Mouse (Mus musculus): Measurements from ENCODE around the gene Sptbn4. TPM values are rescaled to one million over a fixed set of nuclear protein-coding genes. Genes with fewer than 3 reads are reported as not detected.

Gene Sptbn4
- polyA plus RNA-seq, 1 experiment from 2014 or later = 0.44 TPM

DNA sequence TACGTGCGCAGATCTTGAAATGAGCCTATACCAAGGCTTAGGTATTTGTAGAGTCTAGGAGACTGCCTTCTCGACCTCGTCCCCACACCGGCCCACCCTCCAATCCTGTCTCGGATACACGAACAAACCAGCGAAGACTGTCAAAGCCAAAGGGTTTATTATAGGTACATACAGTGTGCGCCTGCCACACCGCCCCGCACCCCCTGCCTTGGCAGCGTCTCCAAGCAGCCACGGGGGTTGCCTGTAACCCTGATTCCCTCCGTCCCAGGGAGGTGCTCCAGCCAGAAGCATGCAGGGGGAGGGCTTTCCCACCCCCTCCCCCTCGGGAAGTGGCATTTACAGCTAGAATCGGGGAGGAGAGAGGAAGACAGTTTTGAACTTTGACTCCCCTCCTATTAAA, 91.2 kb downstream of the Sptbn4 start:
- no peaks in the 10 kb centered on the region for H3K27me3 ChIP-seq (replicated peaks; ENCODE audit: control insufficient read depth, insufficient read depth, low read length)
- peak overlapping the region; percentile 89 for H3K27ac ChIP-seq (ENCODE audit: low read length)
- H3K9me3 ChIP-seq (ENCODE audit: control insufficient read depth, low read length) = no peaks in the 10 kb centered on the region
- peak overlapping the region; percentile 66 for H3K9ac ChIP-seq (ENCODE audit: low read depth, low read length)
- ATAC-seq = peak; percentile 54
- peak overlapping the region; percentile 81 for H3K4me2 ChIP-seq (ENCODE audit: low read depth, low read length)
- H3K4me1 ChIP-seq (ENCODE audit: control insufficient read depth, insufficient read depth, low read length) = peaks cover 28% of the 10 kb centered on the region
- WGBS = 1% methylated on average over 16 of the region's 16 CpGs
- H3K4me3 ChIP-seq (ENCODE audit: low read length) = peak overlapping the region; percentile 74
- peaks cover 8% of the 10 kb centered on the region; the same call in 1 of the 2 replicates for H3K36me3 ChIP-seq (ENCODE audit: control insufficient read depth, insufficient read depth, low read length)

DNA sequence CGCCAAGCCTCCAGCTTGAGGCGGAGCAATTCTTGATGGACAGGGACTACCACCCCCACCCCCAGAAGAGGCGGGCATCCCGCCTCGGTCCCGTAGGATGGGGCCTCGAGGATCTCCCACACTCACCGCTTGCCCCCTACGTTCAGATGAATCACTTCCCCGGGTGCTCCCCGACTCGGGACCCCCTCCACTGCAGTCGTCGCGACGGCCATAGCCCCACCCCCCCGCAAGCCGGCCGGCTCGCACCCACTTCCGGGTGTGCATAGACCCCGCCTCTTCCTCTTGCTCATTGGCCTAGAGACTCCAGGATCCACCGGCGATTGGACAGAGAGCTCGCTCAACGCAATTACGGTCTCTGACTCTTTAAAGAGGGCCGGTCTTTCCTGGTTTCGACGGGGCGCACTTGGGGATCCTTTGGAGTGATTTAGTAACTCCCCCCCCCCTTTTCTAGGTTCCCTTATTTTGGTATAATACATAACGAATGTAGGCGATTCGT, 91.7 kb downstream of the Sptbn4 start, which contains the start of gene Shkbp1:
TSS of gene Shkbp1 (minus strand) at position 275 of the 496 bp plus-strand sequence.
- Histone ChIP-seq H3K9me3 (ENCODE audit: control insufficient read depth, low read length) (no peaks in the 10 kb centered on the region), H3K27ac (ENCODE audit: low read length) (peak within 1 kb of the TSS; percentile 89), H3K4me2 (ENCODE audit: low read depth, low read length) (peak within 1 kb of the TSS; percentile 87), H3K9ac (ENCODE audit: low read depth, low read length) (peak within 1 kb of the TSS; percentile 72), H3K36me3 (ENCODE audit: control insufficient read depth, insufficient read depth, low read length) (peaks cover 8% of the 10 kb centered on the region; the same call in 1 of the 2 replicates), H3K27me3 (replicated peaks; ENCODE audit: control insufficient read depth, insufficient read depth, low read length) (no peaks in the 10 kb centered on the region), H3K4me1 (ENCODE audit: control insufficient read depth, insufficient read depth, low read length) (peaks cover 24% of the 10 kb centered on the region), H3K4me3 (ENCODE audit: low read length) (peak within 1 kb of the TSS; percentile 74)
- WGBS = under 1% methylated on average over 34 of the region's 34 CpGs
- ATAC-seq = peak; percentile 93

DNA sequence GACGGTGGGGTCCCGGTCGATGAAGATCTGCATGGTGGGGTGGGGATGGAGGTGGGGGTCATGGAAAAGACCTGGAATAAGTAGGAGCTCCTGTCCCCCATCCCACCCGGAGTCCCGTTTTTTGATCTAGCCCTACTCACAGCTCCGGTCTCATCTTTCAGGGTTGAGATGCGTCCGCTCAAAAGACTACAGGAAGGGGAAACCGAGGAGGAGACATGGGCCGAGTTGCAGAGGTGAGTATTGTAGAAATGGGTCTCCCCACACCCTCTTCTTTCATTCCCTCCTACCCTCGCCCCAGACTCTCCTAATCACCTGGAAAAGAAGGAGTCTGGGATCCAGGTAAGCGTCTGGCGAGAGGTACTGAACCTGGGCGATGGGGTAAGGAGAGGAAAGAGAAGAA, 92.2 kb downstream of the Sptbn4 start:
- Histone ChIP-seq H3K4me1 (ENCODE audit: control insufficient read depth, insufficient read depth, low read length) (peaks cover 24% of the 10 kb centered on the region), H3K4me3 (ENCODE audit: low read length) (peak overlapping the region; percentile 74), H3K4me2 (ENCODE audit: low read depth, low read length) (peak overlapping the region; percentile 87), H3K27ac (ENCODE audit: low read length) (no peak overlapping the region), H3K27me3 (replicated peaks; ENCODE audit: control insufficient read depth, insufficient read depth, low read length) (no peaks in the 10 kb centered on the region), H3K9me3 (ENCODE audit: control insufficient read depth, low read length) (no peaks in the 10 kb centered on the region), H3K36me3 (ENCODE audit: control insufficient read depth, insufficient read depth, low read length) (peaks cover 8% of the 10 kb centered on the region; the same call in 1 of the 2 replicates), H3K9ac (ENCODE audit: low read depth, low read length) (peak overlapping the region; percentile 72)
- WGBS = 6% methylated on average over 14 of the region's 14 CpGs
- ATAC-seq = no peak

DNA sequence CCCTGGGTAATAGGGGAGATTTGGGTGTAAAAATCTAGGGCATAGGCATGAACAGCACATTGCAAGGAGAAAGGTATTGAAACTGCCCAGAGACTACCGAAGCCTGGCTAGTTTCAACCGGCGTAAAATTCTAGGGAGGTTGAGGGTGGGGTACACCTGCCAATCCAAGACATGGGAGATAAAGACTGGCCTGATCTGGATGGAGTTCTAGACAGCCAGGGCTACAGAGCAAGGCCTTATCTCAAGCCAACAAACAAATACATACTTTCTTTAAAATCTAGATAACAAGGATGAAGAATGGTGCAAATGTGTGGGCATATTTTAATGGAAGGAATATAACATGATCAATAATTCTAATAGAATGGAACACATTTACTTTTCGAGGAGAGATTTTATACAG, 92.7 kb downstream of the Sptbn4 start:
- no peak overlapping the region for H3K27ac ChIP-seq (ENCODE audit: low read length)
- H3K36me3 ChIP-seq (ENCODE audit: control insufficient read depth, insufficient read depth, low read length) = peaks cover 8% of the 10 kb centered on the region; the same call in 1 of the 2 replicates
- WGBS = 56% methylated on average over 4 of the region's 4 CpGs
- peak overlapping the region; percentile 72; the same call in 1 of the 2 replicates for H3K9ac ChIP-seq (ENCODE audit: low read depth, low read length)
- peak overlapping the region; percentile 87 for H3K4me2 ChIP-seq (ENCODE audit: low read depth, low read length)
- H3K9me3 ChIP-seq (ENCODE audit: control insufficient read depth, low read length) = no peaks in the 10 kb centered on the region
- peak overlapping the region; percentile 74 for H3K4me3 ChIP-seq (ENCODE audit: low read length)
- H3K27me3 ChIP-seq (replicated peaks; ENCODE audit: control insufficient read depth, insufficient read depth, low read length) = no peaks in the 10 kb centered on the region
- ATAC-seq = no peak
- H3K4me1 ChIP-seq (ENCODE audit: control insufficient read depth, insufficient read depth, low read length) = peaks cover 24% of the 10 kb centered on the region

DNA sequence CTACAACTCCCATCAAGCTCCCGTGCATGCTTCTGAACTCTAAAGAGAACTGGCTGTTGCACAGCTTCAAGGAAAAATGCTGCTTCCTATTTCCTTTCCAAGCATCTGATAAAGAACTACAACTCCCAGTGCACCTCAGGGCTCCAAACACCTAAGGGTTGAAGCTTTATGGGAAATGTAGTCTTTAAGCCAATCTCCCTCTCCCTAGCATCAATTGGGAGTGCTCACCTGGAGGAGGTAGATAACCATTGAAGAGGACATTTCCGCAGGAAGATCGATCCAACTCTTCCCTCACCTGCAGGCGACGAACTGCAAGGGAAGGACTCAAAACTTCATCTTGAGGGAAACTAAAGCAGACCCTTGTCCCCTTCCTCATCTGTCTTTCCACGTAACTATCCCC, 93.3 kb downstream of the Sptbn4 start:
- Histone ChIP-seq H3K9ac (ENCODE audit: low read depth, low read length) (no peak overlapping the region), H3K4me1 (ENCODE audit: control insufficient read depth, insufficient read depth, low read length) (peaks cover 24% of the 10 kb centered on the region), H3K4me2 (ENCODE audit: low read depth, low read length) (peak overlapping the region; percentile 36), H3K27me3 (replicated peaks; ENCODE audit: control insufficient read depth, insufficient read depth, low read length) (no peaks in the 10 kb centered on the region), H3K9me3 (ENCODE audit: control insufficient read depth, low read length) (no peaks in the 10 kb centered on the region), H3K27ac (ENCODE audit: low read length) (no peak overlapping the region), H3K4me3 (ENCODE audit: low read length) (no peak overlapping the region), H3K36me3 (ENCODE audit: control insufficient read depth, insufficient read depth, low read length) (peaks cover 8% of the 10 kb centered on the region; the same call in 1 of the 2 replicates)
- ATAC-seq = peak; percentile 43
- 30% methylated on average over 6 of the region's 6 CpGs for WGBS

DNA sequence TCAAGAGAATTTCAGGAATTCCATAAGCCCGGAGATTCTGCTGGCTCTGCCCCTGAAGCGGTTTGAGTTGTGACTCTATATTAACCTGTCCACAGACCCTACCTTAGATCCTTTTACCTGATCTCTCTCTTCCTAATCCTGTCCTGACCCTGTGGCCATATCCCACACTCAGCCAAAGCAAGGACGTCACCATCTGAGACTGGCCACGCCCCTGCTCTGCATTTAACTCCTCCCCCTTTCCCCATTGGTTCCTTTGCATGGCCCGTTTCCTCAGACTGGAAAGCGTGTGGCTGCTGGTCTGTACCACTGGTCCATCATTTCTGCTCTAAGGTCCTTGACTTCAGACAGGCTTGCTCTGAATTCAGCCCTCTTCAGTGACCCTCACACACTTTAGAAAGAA, 102.0 kb downstream of the Sptbn4 start:
- Histone ChIP-seq H3K4me3 (ENCODE audit: low read length) (no peak overlapping the region), H3K4me2 (ENCODE audit: low read depth, low read length) (no peak overlapping the region), H3K4me1 (ENCODE audit: control insufficient read depth, insufficient read depth, low read length) (no peaks in the 10 kb centered on the region), H3K27me3 (replicated peaks; ENCODE audit: control insufficient read depth, insufficient read depth, low read length) (no peaks in the 10 kb centered on the region), H3K36me3 (ENCODE audit: control insufficient read depth, insufficient read depth, low read length) (peaks cover 10% of the 10 kb centered on the region; the same call in 1 of the 2 replicates), H3K9me3 (ENCODE audit: control insufficient read depth, low read length) (no peaks in the 10 kb centered on the region), H3K27ac (ENCODE audit: low read length) (no peak overlapping the region), H3K9ac (ENCODE audit: low read depth, low read length) (no peak overlapping the region)
- 24% methylated on average over 6 of the region's 6 CpGs for WGBS
- no peak for ATAC-seq

DNA sequence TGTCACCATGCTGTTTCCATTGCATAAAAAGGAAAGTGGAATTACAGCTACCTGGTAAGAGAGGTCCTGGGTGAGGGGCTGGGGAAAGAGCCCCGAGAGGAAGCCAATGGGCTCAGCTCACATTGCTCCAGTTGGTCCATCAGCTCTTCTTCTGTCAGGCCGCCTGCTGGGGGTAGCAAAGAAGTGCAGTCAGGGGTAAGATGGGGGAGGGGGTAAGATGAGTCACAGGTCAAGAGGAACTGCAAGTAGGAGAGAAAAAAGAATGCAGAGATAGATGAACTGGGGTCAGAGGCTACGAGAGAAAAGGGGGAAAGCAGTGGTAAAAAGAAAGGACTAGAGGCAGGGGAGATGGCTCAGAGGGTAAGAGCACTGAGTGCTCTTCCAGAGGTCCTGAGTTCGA, 104.9 kb downstream of the Sptbn4 start:
- Histone ChIP-seq H3K9me3 (ENCODE audit: control insufficient read depth, low read length) (no peaks in the 10 kb centered on the region), H3K4me3 (ENCODE audit: low read length) (no peak overlapping the region), H3K4me1 (ENCODE audit: control insufficient read depth, insufficient read depth, low read length) (0 out of 2 replicates have a peak, but pooled peaks cover 2% of the 10 kb centered on the region), H3K27me3 (replicated peaks; ENCODE audit: control insufficient read depth, insufficient read depth, low read length) (no peaks in the 10 kb centered on the region; the same call in 1 of the 2 replicates), H3K9ac (ENCODE audit: low read depth, low read length) (no peak overlapping the region), H3K36me3 (ENCODE audit: control insufficient read depth, insufficient read depth, low read length) (peaks cover 10% of the 10 kb centered on the region; the same call in 1 of the 2 replicates), H3K27ac (ENCODE audit: low read length) (no peak overlapping the region), H3K4me2 (ENCODE audit: low read depth, low read length) (no peak overlapping the region)
- ATAC-seq = no peak
- WGBS = 52% methylated on average over 4 of the region's 4 CpGs

DNA sequence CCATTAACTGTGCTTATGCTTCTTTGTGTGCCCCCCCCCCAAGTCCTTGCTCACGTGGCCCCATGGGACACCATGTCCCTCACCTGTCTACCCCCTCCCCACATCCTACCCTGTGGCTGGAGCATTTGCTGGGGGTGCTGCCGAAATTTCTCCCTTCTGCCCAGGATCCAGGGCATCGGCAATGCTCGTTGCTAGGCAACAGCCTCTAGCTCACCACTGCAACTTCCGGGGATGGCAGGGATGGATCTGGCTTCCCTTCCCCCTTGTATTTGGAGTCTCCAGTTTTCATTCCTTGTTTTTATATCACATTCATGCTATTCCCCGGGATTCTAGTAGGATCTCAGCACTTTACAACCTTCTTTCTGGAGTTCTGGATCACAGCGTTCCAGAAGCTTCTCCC, 108.0 kb downstream of the Sptbn4 start:
- H3K36me3 ChIP-seq (ENCODE audit: control insufficient read depth, insufficient read depth, low read length) = 0 out of 2 replicates have a peak, but pooled peaks cover 3% of the 10 kb centered on the region
- no peak overlapping the region for H3K4me2 ChIP-seq (ENCODE audit: low read depth, low read length)
- peaks cover 19% of the 10 kb centered on the region for H3K27me3 ChIP-seq (replicated peaks; ENCODE audit: control insufficient read depth, insufficient read depth, low read length)
- peaks cover 18% of the 10 kb centered on the region for H3K4me1 ChIP-seq (ENCODE audit: control insufficient read depth, insufficient read depth, low read length)
- no peaks in the 10 kb centered on the region for H3K9me3 ChIP-seq (ENCODE audit: control insufficient read depth, low read length)
- no peak for ATAC-seq
- H3K27ac ChIP-seq (ENCODE audit: low read length) = no peak overlapping the region
- H3K4me3 ChIP-seq (ENCODE audit: low read length) = no peak overlapping the region
- WGBS = 28% methylated on average over 7 of the region's 7 CpGs
- no peak overlapping the region for H3K9ac ChIP-seq (ENCODE audit: low read depth, low read length)

DNA sequence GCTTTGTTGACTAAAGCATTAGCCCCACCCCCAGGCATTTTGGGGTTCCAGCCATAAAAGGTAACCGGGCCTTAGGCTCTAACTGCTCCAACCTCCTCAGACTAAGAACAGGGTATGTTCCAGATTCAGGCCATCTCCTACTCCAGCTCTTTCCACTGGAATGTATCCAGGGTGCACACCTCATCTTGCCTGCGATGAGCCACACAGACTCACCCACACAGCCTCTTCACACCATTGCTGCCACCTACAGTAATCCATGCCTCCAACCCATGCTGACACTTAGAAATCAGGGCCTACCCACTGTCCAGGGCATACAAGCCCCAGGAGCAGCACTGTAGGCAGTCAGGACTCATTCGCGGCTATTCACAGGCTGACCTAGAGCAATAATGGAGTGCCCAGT, 108.4 kb downstream of the Sptbn4 start:
- H3K4me1 ChIP-seq (ENCODE audit: control insufficient read depth, insufficient read depth, low read length) = peaks cover 22% of the 10 kb centered on the region
- H3K9ac ChIP-seq (ENCODE audit: low read depth, low read length) = no peak overlapping the region
- 73% methylated on average over 4 of the region's 4 CpGs for WGBS
- no peak overlapping the region for H3K4me2 ChIP-seq (ENCODE audit: low read depth, low read length)
- no peak overlapping the region for H3K27ac ChIP-seq (ENCODE audit: low read length)
- H3K4me3 ChIP-seq (ENCODE audit: low read length) = no peak overlapping the region
- no peaks in the 10 kb centered on the region for H3K9me3 ChIP-seq (ENCODE audit: control insufficient read depth, low read length)
- H3K36me3 ChIP-seq (ENCODE audit: control insufficient read depth, insufficient read depth, low read length) = 0 out of 2 replicates have a peak, but pooled peaks cover 3% of the 10 kb centered on the region
- no peak for ATAC-seq
- H3K27me3 ChIP-seq (replicated peaks; ENCODE audit: control insufficient read depth, insufficient read depth, low read length) = peaks cover 23% of the 10 kb centered on the region

All from intestine, embryonic 16.5 days (tissue).